Mouse (Mus musculus) embryonic fibroblast, embryonic 13.5 days (primary cell): Measurements from ENCODE around the gene Cttnbp2nl.

ENCODE experiments used
- CTCF ChIP-seq: IDR thresholded peaks from 2 replicates; pipeline ENCODE4 v1.5.1; 2011; ENCODE audit warnings: mild to moderate bottlenecking, control low read depth, low read length, moderate library complexity, borderline replicate concordance; ENCODE audit not compliant: insufficient read depth
- POLR2A ChIP-seq: IDR thresholded peaks from 2 replicates; pipeline ENCODE4 v1.6.1; 2011; ENCODE audit warnings: low read depth, mild to moderate bottlenecking, control low read depth, low read length, moderate library complexity

DNA sequence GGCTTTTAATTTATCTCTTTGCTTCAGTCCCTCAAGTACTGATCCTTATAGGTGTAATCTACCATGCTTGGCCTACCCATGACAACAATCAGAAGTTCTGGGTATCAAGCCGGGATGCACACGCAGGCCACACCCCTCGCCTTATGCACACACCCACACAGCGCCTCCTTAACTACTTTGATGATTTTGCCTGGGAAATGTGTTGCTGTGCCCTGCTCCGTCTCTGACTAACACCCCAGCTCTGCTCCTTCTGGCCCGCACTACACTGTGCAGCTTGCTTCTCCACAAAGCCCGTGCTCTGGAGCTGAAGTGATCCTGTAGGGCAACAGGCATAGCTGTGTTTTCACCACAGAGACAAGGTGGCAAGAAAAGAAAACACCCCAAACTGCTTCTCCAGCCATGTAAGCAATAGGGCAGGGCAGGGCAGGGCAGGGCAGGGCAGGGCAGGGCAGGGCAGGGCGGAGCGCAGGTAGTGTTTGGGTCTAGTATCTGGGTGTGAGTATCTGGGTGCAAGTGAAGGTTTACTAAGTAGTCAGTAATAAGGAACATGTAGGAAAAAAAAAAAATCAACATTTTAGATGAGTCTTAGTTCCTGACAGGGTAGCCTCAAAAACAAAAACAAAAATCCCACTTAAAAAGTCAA, 11.8 kb downstream of the Cttnbp2nl start:
- TF ChIP-seq CTCF (no peak), POLR2A (no peak)
